Mouse (Mus musculus) hindbrain, embryonic 14.5 days (tissue): ENCODE data around the gene Tbx19. TPM values are rescaled to one million over a fixed set of nuclear protein-coding genes. Genes with fewer than 3 reads are reported as not detected.

Source experiments
- ATAC-seq: fragments of 200-750 bp; cut with Nextera tagmentation; 2 replicates; pipeline ENCODE4 v1.8.0; 2017; ENCODE audit warnings: moderate number of reproducible peaks, mild to moderate bottlenecking, moderate TSS enrichment, moderate library complexity; ENCODE audit not compliant: low FRiP score
- DNase-seq: peaks from one replicate; pipeline ENCODE4 v3.0.0-alpha.2; 2015; ENCODE audit warnings: low spot score
- H3K27ac ChIP-seq: fragments of 300-500 bp; sonication (generic); 2 replicates; pipeline ENCODE4 v1.5.1; 2014; ENCODE audit warnings: mild to moderate bottlenecking, moderate library complexity
- H3K27me3 ChIP-seq: fragments of 300-500 bp; sonication (generic); 2 replicates; pipeline ENCODE4 v1.6.1; 2014; ENCODE audit warnings: mild to moderate bottlenecking, low read length, mixed read lengths; ENCODE audit not compliant: control insufficient read depth, insufficient read depth
- H3K36me3 ChIP-seq: fragments of 300-500 bp; sonication (generic); replicated peaks from 2 replicates; pipeline ENCODE4 v1.6.1; 2014; ENCODE audit not compliant: control insufficient read depth, insufficient read depth
- H3K4me1 ChIP-seq: fragments of 300-500 bp; sonication (generic); replicated peaks from 2 replicates; pipeline ENCODE4 v1.6.1; 2014; ENCODE audit warnings: antibody characterized with exemption, low read length, mixed read lengths; ENCODE audit not compliant: control insufficient read depth, insufficient read depth
- H3K4me2 ChIP-seq: fragments of 300-500 bp; sonication (generic); replicated peaks from 2 replicates; pipeline ENCODE4 v1.6.1; 2014; ENCODE audit warnings: mild to moderate bottlenecking, moderate library complexity
- H3K4me3 ChIP-seq: fragments of 300-500 bp; sonication (generic); replicated peaks from 2 replicates; pipeline ENCODE4 v1.5.1; 2014; ENCODE audit warnings: mild to moderate bottlenecking, low read length
- H3K9ac ChIP-seq: fragments of 300-500 bp; sonication (generic); 2 replicates; pipeline ENCODE4 v1.6.1; 2014
- H3K9me3 ChIP-seq: fragments of 300-500 bp; sonication (generic); 2 replicates; pipeline ENCODE4 v1.6.1; 2016; ENCODE audit warnings: low read length; ENCODE audit not compliant: control insufficient read depth
- WGBS: fragments of 180-500 bp; shearing (Covaris S2); extraction: QIAGEN DNeasy Blood & Tissue Kit; methylation state at CpG from one replicate; pipeline ENCODE4 v1.1.7; 2014; 5-methylcytosine and 5-hydroxymethylcytosine counted together
- polyA plus RNA-seq: library from polyadenylated mRNA; unstranded; fragments of >200 nt; fragmentation: Nextera tagmentation; extraction: Ambion mirVana; gene quantifications from 2 replicates; pipeline ENCODE4 v1.2.1, GENCODE M21; 2014

The Tbx19 gene
- polyA plus RNA-seq, 1 experiment from 2014 or later = not detected

- no peak overlapping the region for H3K4me2 ChIP-seq
- no peak overlapping the region for H3K27ac ChIP-seq
- H3K4me1 ChIP-seq = peaks cover 4% of the 10 kb centered on the region
- ATAC-seq (no peak), DNase-seq (no peak)
- no peak overlapping the region for H3K4me3 ChIP-seq
- H3K9me3 ChIP-seq = no peaks in the 10 kb centered on the region
- 49% methylated on average over 2 of the region's 2 CpGs for WGBS
- no peaks in the 10 kb centered on the region for H3K27me3 ChIP-seq
- H3K9ac ChIP-seq = no peak overlapping the region
- no peaks in the 10 kb centered on the region for H3K36me3 ChIP-seq
Observed at GRCm38 (mm10) chr1:165110659-165111058, 49.9 kb downstream of the Tbx19 start.

GRCm38 (mm10) chr1:165109135-165109534, 51.4 kb downstream of the Tbx19 start:
- Histone ChIP-seq H3K9me3 (no peaks in the 10 kb centered on the region), H3K36me3 (no peaks in the 10 kb centered on the region), H3K9ac (no peak overlapping the region), H3K4me3 (no peak overlapping the region), H3K27ac (no peak overlapping the region), H3K4me2 (no peak overlapping the region), H3K4me1 (peaks cover 10% of the 10 kb centered on the region), H3K27me3 (no peaks in the 10 kb centered on the region)
- DNase-seq (no peak), ATAC-seq (no peak)
- 69% methylated on average over 5 of the region's 5 CpGs for WGBS

GRCm38 (mm10) chr1:165108477-165108876, 52.1 kb downstream of the Tbx19 start:
- 33% methylated on average over 5 of the region's 5 CpGs for WGBS
- H3K4me2 ChIP-seq = no peak overlapping the region
- no peak overlapping the region for H3K27ac ChIP-seq
- ATAC-seq (no peak), DNase-seq (no peak)
- no peak overlapping the region for H3K9ac ChIP-seq
- H3K36me3 ChIP-seq = no peaks in the 10 kb centered on the region
- H3K27me3 ChIP-seq = no peaks in the 10 kb centered on the region
- no peaks in the 10 kb centered on the region for H3K9me3 ChIP-seq
- H3K4me3 ChIP-seq = no peak overlapping the region
- peaks cover 10% of the 10 kb centered on the region for H3K4me1 ChIP-seq

- Histone ChIP-seq H3K4me3 (no peak overlapping the region), H3K4me1 (peaks cover 10% of the 10 kb centered on the region), H3K27ac (no peak overlapping the region), H3K9me3 (no peaks in the 10 kb centered on the region), H3K4me2 (no peak overlapping the region), H3K27me3 (no peaks in the 10 kb centered on the region), H3K9ac (no peak overlapping the region), H3K36me3 (no peaks in the 10 kb centered on the region)
- ATAC-seq (no peak), DNase-seq (no peak)
- 49% methylated on average over 2 of the region's 2 CpGs for WGBS
Observed at GRCm38 (mm10) chr1:165106011-165106385, 54.6 kb downstream of the Tbx19 start.

- Histone ChIP-seq H3K9ac (0 out of 2 replicates have a peak overlapping the region, but pooled peaks have one; percentile 8), H3K4me2 (no peak overlapping the region), H3K36me3 (no peaks in the 10 kb centered on the region), H3K9me3 (no peaks in the 10 kb centered on the region), H3K27ac (peak overlapping the region; percentile 16), H3K4me1 (peaks cover 10% of the 10 kb centered on the region), H3K27me3 (no peaks in the 10 kb centered on the region), H3K4me3 (no peak overlapping the region)
- DNase-seq = no peak
- WGBS = 60% methylated on average over 9 of the region's 9 CpGs
- ATAC-seq = no peak
Observed at GRCm38 (mm10) chr1:165105270-165106010, 55.1 kb downstream of the Tbx19 start.

- no peaks in the 10 kb centered on the region for H3K27me3 ChIP-seq
- 57% methylated on average over 7 of the region's 7 CpGs for WGBS
- peaks cover 10% of the 10 kb centered on the region for H3K4me1 ChIP-seq
- no peaks in the 10 kb centered on the region for H3K9me3 ChIP-seq
- DNase-seq (no peak), ATAC-seq (peak; percentile 68; the same call in 1 of the 2 replicates)
- no peak overlapping the region for H3K4me2 ChIP-seq
- H3K9ac ChIP-seq = 0 out of 2 replicates have a peak overlapping the region, but pooled peaks have one; percentile 8
- no peaks in the 10 kb centered on the region for H3K36me3 ChIP-seq
- H3K4me3 ChIP-seq = no peak overlapping the region
- H3K27ac ChIP-seq = peak overlapping the region; percentile 16
Observed at GRCm38 (mm10) chr1:165104707-165105259, 55.8 kb downstream of the Tbx19 start.

- no peaks in the 10 kb centered on the region for H3K4me1 ChIP-seq
Observed at GRCm38 (mm10) chr1:165099569-165099968, 61.0 kb downstream of the Tbx19 start.

GRCm38 (mm10) chr1:165094871-165095270, 65.7 kb downstream of the Tbx19 start:
- DNase-seq = no peak
- H3K27me3 ChIP-seq = no peaks in the 10 kb centered on the region
- 9% methylated on average over 7 of the region's 7 CpGs for WGBS
- H3K9ac ChIP-seq = no peak overlapping the region
- H3K27ac ChIP-seq = no peak overlapping the region
- no peak overlapping the region for H3K4me2 ChIP-seq
- H3K4me3 ChIP-seq = no peak overlapping the region
- H3K36me3 ChIP-seq = no peaks in the 10 kb centered on the region
- H3K4me1 ChIP-seq = peaks cover 14% of the 10 kb centered on the region
- H3K9me3 ChIP-seq = no peaks in the 10 kb centered on the region
- ATAC-seq = peak; percentile 16; the same call in 1 of the 2 replicates

More at GRCm38 (mm10) chr1:165099569-165099968, 61.0 kb downstream of the Tbx19 start:
- ATAC-seq (peak; percentile 44; the same call in 1 of the 2 replicates), DNase-seq (no peak)
- Histone ChIP-seq H3K27ac (no peak overlapping the region), H3K4me2 (no peak overlapping the region), H3K9me3 (no peaks in the 10 kb centered on the region), H3K36me3 (no peaks in the 10 kb centered on the region), H3K9ac (no peak overlapping the region), H3K27me3 (no peaks in the 10 kb centered on the region), H3K4me3 (no peak overlapping the region)

- WGBS = 10% methylated on average over 15 of the region's 15 CpGs
- DNase-seq = peak; percentile 75
- Histone ChIP-seq H3K36me3 (no peaks in the 10 kb centered on the region), H3K4me2 (peak overlapping the region; percentile 55), H3K27ac (peak overlapping the region; percentile 58), H3K27me3 (no peaks in the 10 kb centered on the region), H3K4me1 (peaks cover 14% of the 10 kb centered on the region), H3K9ac (peak overlapping the region; percentile 41), H3K4me3 (peak overlapping the region; percentile 23), H3K9me3 (no peaks in the 10 kb centered on the region)
- peak; percentile 87 for ATAC-seq
Observed at GRCm38 (mm10) chr1:165091721-165092120, 68.9 kb downstream of the Tbx19 start.
